Mouse (Mus musculus): ENCODE results near the gene Dock8. TPM values are rescaled to one million over a fixed set of nuclear protein-coding genes. Genes with fewer than 3 reads are reported as not detected.

The Dock8 gene
- total RNA-seq, 1 experiment = 0.49 TPM

GRCm38 (mm10) chr19:25056224-25056623 lies 56.9 kb downstream of the Dock8 start:
- no peaks in the 10 kb centered on the region for H3K9me3 ChIP-seq (ENCODE audit: control insufficient read depth, insufficient read depth, low read depth, low read length)
- TF ChIP-seq MAFK (IDR thresholded peaks at IDR 0.05; ENCODE audit: insufficient read depth, low read depth, low read length) = no peak
- TF ChIP-seq ZNF384 (IDR thresholded peaks at IDR 0.05; ENCODE audit: low read depth, low read length) = no peak
- TF ChIP-seq ZC3H11A (IDR thresholded peaks at IDR 0.05; ENCODE audit: borderline replicate concordance, low read depth, low read length) = no peak
- no peak for TF ChIP-seq HCFC1 (IDR thresholded peaks at IDR 0.05; ENCODE audit: borderline replicate concordance, insufficient read depth, low read length)
- H3K27ac ChIP-seq (ENCODE audit: insufficient read depth, low read depth, low read length, poor library complexity, severe bottlenecking) = no peak overlapping the region
- no peaks in the 10 kb centered on the region for H3K36me3 ChIP-seq (ENCODE audit: control insufficient read depth, insufficient read depth, low read length, poor library complexity, severe bottlenecking)
- in situ Hi-C loops (cut with MboI; ENCODE audit: low sequenced_read_pairs in 2 of 2, unreplicated experiment in 2 of 2) = no loop called here
- no peak overlapping the region for H3K4me3 ChIP-seq (ENCODE audit: insufficient read depth in 1 of 2, low read depth in 1 of 2, low read length in 2 of 2, poor library complexity in 1 of 2, severe bottlenecking in 1 of 2)
- no peak for DNase-seq (ENCODE audit: low read depth, low spot score)
- H3K4me1 ChIP-seq (ENCODE audit: control insufficient read depth in 2 of 2, insufficient read depth in 2 of 2, low read length in 2 of 2, poor library complexity in 1 of 2) = peaks cover 0 to 2% of the 10 kb centered on the region in 2 experiments; a peak in 1 of 4 replicates
- H3K9ac ChIP-seq (ENCODE audit: insufficient read depth, low read depth, low read length, poor library complexity, severe bottlenecking) = no peak overlapping the region

- Histone ChIP-seq H3K4me3 (ENCODE audit: insufficient read depth in 1 of 2, low read depth in 1 of 2, low read length in 2 of 2, poor library complexity in 1 of 2, severe bottlenecking in 1 of 2) (no peak overlapping the region), H3K9ac (ENCODE audit: insufficient read depth, low read depth, low read length, poor library complexity, severe bottlenecking) (no peak overlapping the region), H3K36me3 (ENCODE audit: control insufficient read depth, insufficient read depth, low read length, poor library complexity, severe bottlenecking) (no peaks in the 10 kb centered on the region), H3K27ac (ENCODE audit: insufficient read depth, low read depth, low read length, poor library complexity, severe bottlenecking) (no peak overlapping the region), H3K9me3 (ENCODE audit: control insufficient read depth, insufficient read depth, low read depth, low read length) (no peaks in the 10 kb centered on the region), H3K4me1 (ENCODE audit: control insufficient read depth in 2 of 2, insufficient read depth in 2 of 2, low read length in 2 of 2, poor library complexity in 1 of 2) (peaks cover 0 to 2% of the 10 kb centered on the region in 2 experiments; a peak in 1 of 4 replicates)
- no peak for TF ChIP-seq ZNF384 (IDR thresholded peaks at IDR 0.05; ENCODE audit: low read depth, low read length)
- TF ChIP-seq CHD2 (IDR thresholded peaks at IDR 0.05; ENCODE audit: low read depth, low read length) = no peak
- TF ChIP-seq HCFC1 (IDR thresholded peaks at IDR 0.05; ENCODE audit: borderline replicate concordance, insufficient read depth, low read length) = no peak
- TF ChIP-seq ZC3H11A (IDR thresholded peaks at IDR 0.05; ENCODE audit: borderline replicate concordance, low read depth, low read length) = no peak
- no peak for TF ChIP-seq MAFK (IDR thresholded peaks at IDR 0.05; ENCODE audit: insufficient read depth, low read depth, low read length)
- in situ Hi-C loops (cut with MboI; ENCODE audit: low sequenced_read_pairs in 2 of 2, unreplicated experiment in 2 of 2) = no loop called here
- DNase-seq (ENCODE audit: low read depth, low spot score) = no peak
Observed at GRCm38 (mm10) chr19:25057826-25058225, 58.5 kb downstream of the Dock8 start.

DNA sequence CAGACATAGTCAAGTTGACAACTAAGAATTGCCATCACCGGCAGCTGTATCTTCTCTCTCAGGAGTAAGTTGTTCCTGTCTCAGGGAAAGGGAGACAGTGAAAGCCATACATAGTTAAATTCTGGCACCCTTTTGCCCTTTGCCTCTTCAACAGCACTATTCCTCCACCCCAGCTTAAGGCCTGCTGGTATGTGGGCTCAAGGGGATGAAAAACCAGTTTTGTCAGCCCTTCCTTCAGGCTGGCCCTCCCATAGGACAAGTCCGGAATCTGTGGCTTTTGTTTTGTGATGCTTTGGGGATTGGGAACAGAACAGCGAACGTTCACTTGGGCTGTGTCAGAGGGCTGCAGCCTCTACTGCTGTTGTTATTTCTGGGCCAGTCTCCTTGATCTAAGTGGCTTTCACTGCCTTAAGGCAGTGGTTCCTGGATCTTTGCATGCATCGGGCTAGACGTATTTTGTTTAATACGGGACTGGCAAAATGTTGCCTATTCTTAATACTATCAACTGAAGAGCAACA lies 60.6 kb downstream of the Dock8 start:
- no peak for DNase-seq (ENCODE audit: low read depth, low spot score)
- H3K4me3 ChIP-seq (ENCODE audit: insufficient read depth in 1 of 2, low read depth in 1 of 2, low read length in 2 of 2, poor library complexity in 1 of 2, severe bottlenecking in 1 of 2) = no peak overlapping the region

GRCm38 (mm10) chr19:25060375-25060774 lies 61.0 kb downstream of the Dock8 start:
- in situ Hi-C loops (cut with MboI; ENCODE audit: low sequenced_read_pairs in 2 of 2, unreplicated experiment in 2 of 2) = no loop called here
- Histone ChIP-seq H3K4me3 (ENCODE audit: insufficient read depth in 1 of 2, low read depth in 1 of 2, low read length in 2 of 2, poor library complexity in 1 of 2, severe bottlenecking in 1 of 2) (no peak overlapping the region), H3K4me1 (ENCODE audit: control insufficient read depth in 2 of 2, insufficient read depth in 2 of 2, low read length in 2 of 2, poor library complexity in 1 of 2) (peaks cover 0 to 2% of the 10 kb centered on the region in 2 experiments; a peak in 1 of 4 replicates), H3K27ac (ENCODE audit: insufficient read depth, low read depth, low read length, poor library complexity, severe bottlenecking) (no peak overlapping the region), H3K36me3 (ENCODE audit: control insufficient read depth, insufficient read depth, low read length, poor library complexity, severe bottlenecking) (no peaks in the 10 kb centered on the region), H3K9me3 (ENCODE audit: control insufficient read depth, insufficient read depth, low read depth, low read length) (no peaks in the 10 kb centered on the region), H3K9ac (ENCODE audit: insufficient read depth, low read depth, low read length, poor library complexity, severe bottlenecking) (no peak overlapping the region)
- no peak for TF ChIP-seq MAFK (IDR thresholded peaks at IDR 0.05; ENCODE audit: insufficient read depth, low read depth, low read length)
- no peak for TF ChIP-seq HCFC1 (IDR thresholded peaks at IDR 0.05; ENCODE audit: borderline replicate concordance, insufficient read depth, low read length)
- no peak for TF ChIP-seq CHD2 (IDR thresholded peaks at IDR 0.05; ENCODE audit: low read depth, low read length)
- no peak for TF ChIP-seq ZNF384 (IDR thresholded peaks at IDR 0.05; ENCODE audit: low read depth, low read length)
- no peak for TF ChIP-seq ZC3H11A (IDR thresholded peaks at IDR 0.05; ENCODE audit: borderline replicate concordance, low read depth, low read length)
- DNase-seq (ENCODE audit: low read depth, low spot score) = no peak

More for the DNA sequence above, 60.6 kb downstream of the Dock8 start:
- Histone ChIP-seq H3K36me3 (ENCODE audit: control insufficient read depth, insufficient read depth, low read length, poor library complexity, severe bottlenecking) (no peaks in the 10 kb centered on the region), H3K4me1 (ENCODE audit: control insufficient read depth in 2 of 2, insufficient read depth in 2 of 2, low read length in 2 of 2, poor library complexity in 1 of 2) (peaks cover 0 to 2% of the 10 kb centered on the region in 2 experiments; a peak in 1 of 4 replicates), H3K27ac (ENCODE audit: insufficient read depth, low read depth, low read length, poor library complexity, severe bottlenecking) (no peak overlapping the region), H3K9ac (ENCODE audit: insufficient read depth, low read depth, low read length, poor library complexity, severe bottlenecking) (no peak overlapping the region), H3K9me3 (ENCODE audit: control insufficient read depth, insufficient read depth, low read depth, low read length) (no peaks in the 10 kb centered on the region)
- in situ Hi-C loops (cut with MboI; ENCODE audit: low sequenced_read_pairs in 2 of 2, unreplicated experiment in 2 of 2) = no loop called here
- TF ChIP-seq HCFC1 (IDR thresholded peaks at IDR 0.05; ENCODE audit: borderline replicate concordance, insufficient read depth, low read length) (no peak), CHD2 (IDR thresholded peaks at IDR 0.05; ENCODE audit: low read depth, low read length) (no peak), ZC3H11A (IDR thresholded peaks at IDR 0.05; ENCODE audit: borderline replicate concordance, low read depth, low read length) (no peak), MAFK (IDR thresholded peaks at IDR 0.05; ENCODE audit: insufficient read depth, low read depth, low read length) (no peak), ZNF384 (IDR thresholded peaks at IDR 0.05; ENCODE audit: low read depth, low read length) (no peak)

All from ES-E14 (cell line).